Comparison of ENCODE assay signal across 10 mouse cellular contexts in the genomic region with DNA sequence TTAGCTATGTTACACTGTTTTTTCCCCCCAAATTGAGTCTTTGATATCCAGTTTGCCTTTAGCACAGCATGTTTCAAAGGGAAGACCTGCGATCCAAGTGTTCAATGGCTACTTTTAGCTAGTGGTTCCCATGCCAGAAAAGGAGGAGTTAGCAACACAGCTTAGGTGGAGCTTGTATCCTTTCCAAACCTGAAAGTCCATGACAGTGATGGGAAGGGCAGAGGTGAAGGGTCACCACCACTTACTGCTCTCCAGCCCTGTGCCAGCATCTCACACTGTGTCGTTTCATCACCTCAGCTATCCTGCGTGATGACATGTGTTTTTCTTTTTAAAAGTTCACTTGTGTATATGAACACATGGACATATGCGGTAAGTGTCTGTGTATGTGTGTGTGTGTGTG.
"Had no signal": no experiment of that assay in that cellular context is flagged by ENCODE, and none has a peak within 500 bp of the region (broad histone marks: within the 10 kb centered on the region; RNA-seq: fewer than 3 reads in every experiment).

No protein-coding gene starts in this region.

- DNase-seq: liver had no signal

- H3K4me3 ChIP-seq: layer of hippocampus, adult 2 months; limb, embryonic 12.5 days; megakaryocyte, embryonic 14.5 days; midbrain, embryonic 15.5 days; neural tube, embryonic 12.5 days had no signal

- ATAC-seq: midbrain, embryonic 15.5 days had no signal

- H3K4me2 ChIP-seq: limb, embryonic 12.5 days; midbrain, embryonic 11.5 days; midbrain, embryonic 15.5 days; neural tube, embryonic 12.5 days had no signal

- H3K36me3 ChIP-seq: limb, embryonic 12.5 days; midbrain, embryonic 15.5 days; neural tube, embryonic 12.5 days had no signal

- H3K9me3 ChIP-seq: limb, embryonic 12.5 days; megakaryocyte, embryonic 14.5 days; midbrain, embryonic 15.5 days; neural tube, embryonic 12.5 days had no signal

- H3K9ac ChIP-seq: limb, embryonic 12.5 days; midbrain, embryonic 15.5 days; neural tube, embryonic 12.5 days had no signal

- H3K27ac ChIP-seq: kidney, postnatal 0 days; layer of hippocampus, adult 2 months; limb, embryonic 12.5 days; macrophage; midbrain, embryonic 15.5 days; neural tube, embryonic 12.5 days; stomach, postnatal 0 days had no signal

- H3K27me3 ChIP-seq: limb, embryonic 12.5 days; midbrain, embryonic 15.5 days; neural tube, embryonic 12.5 days had no signal

- H3K4me1 ChIP-seq: midbrain, embryonic 15.5 days had no signal
